Mouse (Mus musculus): ENCODE results near the gene Cep78. TPM values are rescaled to one million over a fixed set of nuclear protein-coding genes. Genes with fewer than 3 reads are reported as not detected.

Gene Cep78
- polyA plus RNA-seq, 1 experiment from 2014 or later: 22.0 TPM

Other genes with a start within 250 kb of the Cep78 start
- 151 and 153 TPM in 2 replicates for gene Psat1, start 37.7 kb downstream of the Cep78 start, polyA plus RNA-seq (2015; fragmentation: Nextera tagmentation; extraction: Ambion mirVana)
- gene Gnaq, start 147.8 kb upstream of the Cep78 start, polyA plus RNA-seq (2015; fragmentation: Nextera tagmentation; extraction: Ambion mirVana): 25.4 and 33.0 TPM in 2 replicates